Mouse (Mus musculus) spleen, adult 2 months (tissue): ENCODE results near the gene Akr1b3. TPM values are rescaled to one million over a fixed set of nuclear protein-coding genes. Genes with fewer than 3 reads are reported as not detected.

Experiments
- DNase-seq, 2 experiments: peaks; one replicate each; pipeline versions ENCODE4 v3.0.0 to v3.0.0-alpha.2; 2012 to 2021; ENCODE audit warnings: low spot score in 2 of 2, low read depth in 1 of 2
- H3K27ac ChIP-seq: fragments of 200-500 bp; 2 replicates; pipeline ENCODE4 v1.5.1; 2012; ENCODE audit warnings: low read length, inconsistent platforms; ENCODE audit not compliant: insufficient read depth
- H3K27me3 ChIP-seq: fragments of 200-500 bp; 2 replicates; pipeline ENCODE4 v1.6.1; 2012; ENCODE audit warnings: mild to moderate bottlenecking, moderate library complexity, low read length, inconsistent platforms; ENCODE audit not compliant: control insufficient read depth, insufficient read depth
- H3K36me3 ChIP-seq: fragments of 200-500 bp; 2 replicates; pipeline ENCODE4 v1.6.1; 2012; ENCODE audit warnings: mild to moderate bottlenecking, low read length, inconsistent platforms; ENCODE audit not compliant: control insufficient read depth, insufficient read depth
- H3K4me1 ChIP-seq: fragments of 200-500 bp; 2 replicates; pipeline ENCODE4 v1.6.1; 2011; ENCODE audit warnings: inconsistent platforms; ENCODE audit not compliant: control insufficient read depth, insufficient read depth, insufficient read length
- H3K4me3 ChIP-seq: fragments of 200-500 bp; 2 replicates; pipeline ENCODE4 v1.5.1; 2011; ENCODE audit warnings: mild to moderate bottlenecking, inconsistent platforms; ENCODE audit not compliant: insufficient read depth, insufficient read length; ENCODE audit errors: extremely low read depth
- CTCF ChIP-seq: fragments of 200-500 bp; IDR thresholded peaks from 2 replicates; pipeline ENCODE4 v1.5.1; 2011; ENCODE audit warnings: mild to moderate bottlenecking, inconsistent platforms; ENCODE audit not compliant: insufficient read depth, insufficient read length, insufficient replicate concordance; ENCODE audit errors: extremely low read depth
- POLR2A ChIP-seq: fragments of 200-500 bp; IDR thresholded peaks from 2 replicates; pipeline ENCODE4 v1.6.1; 2011; ENCODE audit warnings: low read depth, low read length, inconsistent platforms
- WGBS: fragments of 180-500 bp; shearing (Covaris S2); methylation state at CpG from one replicate; pipeline ENCODE4 v1.1.7; 2018; 5-methylcytosine and 5-hydroxymethylcytosine counted together
- polyA plus RNA-seq: library from polyadenylated mRNA; depleted of rRNA; stranded (reverse); fragments of >200 nt; gene quantifications from 2 replicates; pipeline ENCODE4 v1.2.3, GENCODE M21; 2012

Gene Akr1b3
- polyA plus RNA-seq, 1 experiment, result 105 TPM

DNA sequence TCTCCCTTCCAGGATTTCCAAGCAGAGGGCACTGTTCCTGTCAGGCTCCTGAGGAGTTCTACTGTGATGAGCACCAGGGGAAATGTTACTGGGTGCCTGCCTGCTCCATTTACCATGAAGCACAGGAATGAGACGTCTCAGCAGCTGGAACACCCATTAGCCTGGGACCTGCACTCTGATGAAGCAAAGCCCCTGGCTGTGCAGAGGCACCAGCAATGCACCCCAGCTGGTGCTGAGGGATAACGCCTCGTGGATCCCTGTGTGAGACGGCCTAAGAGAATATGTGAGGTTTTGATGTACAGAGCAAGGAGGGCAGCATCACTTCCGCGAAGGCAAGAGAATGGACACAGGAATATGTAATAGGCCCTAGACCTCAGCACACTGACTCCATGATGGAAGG, 10.5 kb downstream of the Akr1b3 start:
- Histone ChIP-seq H3K27ac (no peak overlapping the region), H3K4me1 (no peaks in the 10 kb centered on the region), H3K27me3 (no peaks in the 10 kb centered on the region), H3K4me3 (no peak overlapping the region), H3K36me3 (peaks cover 40% of the 10 kb centered on the region)
- DNase-seq, result no peak
- 96% methylated on average over 6 of the region's 6 CpGs for WGBS
- TF ChIP-seq POLR2A, result no peak
- no peak for TF ChIP-seq CTCF

DNA sequence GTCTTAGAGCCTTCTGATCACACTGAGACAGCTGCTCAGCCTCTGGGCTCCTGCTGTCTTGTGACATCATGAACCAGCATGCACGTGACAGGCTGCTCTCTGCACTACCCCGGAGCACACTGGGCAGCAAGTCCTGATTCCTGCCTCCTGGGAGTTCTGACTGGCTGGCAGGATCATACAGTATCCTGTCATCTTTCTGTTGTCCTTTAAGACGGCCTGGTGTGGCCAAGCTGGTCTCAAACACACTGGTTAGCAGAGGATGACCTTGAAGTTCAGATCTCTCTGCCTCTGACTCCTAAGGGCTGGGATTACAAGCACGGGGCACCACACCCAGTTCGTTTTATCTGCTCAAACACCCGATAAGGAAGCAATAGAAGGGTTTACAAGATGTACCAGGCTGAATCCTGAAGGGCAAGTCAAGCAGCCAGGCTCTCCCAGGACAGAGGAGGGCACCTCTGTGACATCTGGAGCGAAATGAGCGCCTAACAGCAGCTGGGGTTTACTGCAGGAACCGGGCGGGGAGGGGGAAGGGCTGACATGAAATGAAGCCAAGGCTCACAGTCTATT, 12.5 kb downstream of the Akr1b3 start:
- no peak for DNase-seq
- Histone ChIP-seq H3K4me1 (no peaks in the 10 kb centered on the region), H3K36me3 (peaks cover 29% of the 10 kb centered on the region), H3K4me3 (no peak overlapping the region), H3K27me3 (no peaks in the 10 kb centered on the region), H3K27ac (no peak overlapping the region)
- WGBS, result 83% methylated on average over 10 of the region's 10 CpGs
- TF ChIP-seq CTCF (no peak), POLR2A (no peak)

DNA sequence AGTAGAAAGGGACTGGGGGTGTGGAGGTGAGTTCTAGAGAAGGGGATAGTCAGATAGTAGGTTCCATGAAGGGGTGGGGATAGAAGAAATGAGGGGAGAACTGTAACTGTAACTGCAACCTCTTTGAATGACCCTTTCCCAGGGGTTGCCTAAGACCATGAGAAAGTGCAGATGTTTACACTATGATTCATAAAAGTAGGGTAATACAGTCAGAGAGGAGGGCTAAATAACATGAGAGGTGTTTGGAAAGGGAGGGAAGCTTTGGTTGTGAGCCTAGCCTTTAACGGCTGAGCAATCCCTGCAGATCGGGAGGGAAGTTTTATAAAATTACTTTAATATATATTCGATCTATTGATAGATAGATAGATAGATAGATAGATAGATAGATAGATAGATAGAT, 20.2 kb downstream of the Akr1b3 start:
- TF ChIP-seq CTCF (no peak), POLR2A (no peak)
- H3K27ac ChIP-seq, result no peak overlapping the region
- no peak for DNase-seq
- H3K4me3 ChIP-seq, result no peak overlapping the region
- H3K27me3 ChIP-seq, result no peaks in the 10 kb centered on the region
- no peaks in the 10 kb centered on the region; the same call in 1 of the 2 replicates for H3K4me1 ChIP-seq
- H3K36me3 ChIP-seq, result no peaks in the 10 kb centered on the region
- 92% methylated on average over 3 of the region's 3 CpGs for WGBS

DNA sequence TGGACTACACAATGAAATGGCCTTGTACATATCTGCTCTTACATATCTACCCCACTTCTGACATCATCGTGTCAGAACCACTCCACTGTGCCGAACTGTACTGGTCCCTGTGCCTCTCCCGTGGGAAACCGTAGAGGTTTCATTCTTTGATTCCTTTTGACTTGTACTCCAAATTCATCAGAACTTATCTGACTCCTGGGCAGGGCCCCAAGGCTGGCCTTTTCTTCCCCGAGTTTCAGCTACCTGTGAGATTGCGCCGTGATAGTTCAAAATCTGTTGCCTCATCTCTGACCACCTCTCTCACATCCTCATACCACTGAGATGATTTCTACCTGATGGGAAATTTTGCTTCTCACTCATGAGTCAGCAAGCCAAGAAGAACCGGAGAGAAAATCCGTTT, 21.8 kb downstream of the Akr1b3 start:
- H3K27me3 ChIP-seq, result no peaks in the 10 kb centered on the region
- TF ChIP-seq POLR2A (no peak), CTCF (no peak)
- no peaks in the 10 kb centered on the region; the same call in 1 of the 2 replicates for H3K4me1 ChIP-seq
- H3K4me3 ChIP-seq, result no peak overlapping the region
- H3K36me3 ChIP-seq, result no peaks in the 10 kb centered on the region
- no peak overlapping the region for H3K27ac ChIP-seq
- DNase-seq, result no peak
- 90% methylated on average over 9 of the region's 9 CpGs for WGBS

DNA sequence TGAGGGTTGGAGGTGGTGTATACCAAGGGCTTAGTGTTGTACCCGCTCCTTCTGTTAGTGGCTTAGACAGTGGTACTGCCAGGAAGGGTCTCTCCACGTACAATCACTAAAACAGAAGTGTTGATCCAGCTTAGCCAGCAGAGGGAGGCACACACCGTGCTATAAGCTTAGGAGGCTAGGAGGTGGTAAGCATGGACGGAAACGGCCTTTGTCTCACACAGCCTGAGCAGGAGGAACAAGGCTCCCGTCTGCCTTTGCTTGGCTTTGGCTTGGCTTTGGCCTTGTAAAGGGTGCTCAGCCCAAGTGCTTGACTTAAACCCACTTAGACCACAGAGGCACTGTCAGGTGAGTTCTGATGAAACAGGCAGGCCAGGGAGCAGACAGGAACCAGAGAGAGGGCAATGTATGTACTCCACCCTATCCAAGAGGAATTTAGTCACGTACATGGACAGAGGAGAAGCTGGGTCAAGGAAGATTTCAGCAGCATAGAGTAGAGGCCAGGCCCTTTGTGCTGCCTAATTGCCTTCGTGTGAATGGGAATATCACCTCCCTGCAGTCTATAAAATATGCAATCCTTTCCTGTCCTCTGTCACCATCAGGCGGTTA, 24.3 kb downstream of the Akr1b3 start:
- DNase-seq, result peak; percentile 39 to 74
- 32% methylated on average over 9 of the region's 9 CpGs for WGBS
- Histone ChIP-seq H3K4me3 (no peak overlapping the region), H3K36me3 (no peaks in the 10 kb centered on the region), H3K27ac (no peak overlapping the region), H3K4me1 (no peaks in the 10 kb centered on the region; the same call in 1 of the 2 replicates), H3K27me3 (no peaks in the 10 kb centered on the region)
- TF ChIP-seq CTCF (peak; percentile 86; the same call in 1 of the 2 replicates), POLR2A (no peak)

DNA sequence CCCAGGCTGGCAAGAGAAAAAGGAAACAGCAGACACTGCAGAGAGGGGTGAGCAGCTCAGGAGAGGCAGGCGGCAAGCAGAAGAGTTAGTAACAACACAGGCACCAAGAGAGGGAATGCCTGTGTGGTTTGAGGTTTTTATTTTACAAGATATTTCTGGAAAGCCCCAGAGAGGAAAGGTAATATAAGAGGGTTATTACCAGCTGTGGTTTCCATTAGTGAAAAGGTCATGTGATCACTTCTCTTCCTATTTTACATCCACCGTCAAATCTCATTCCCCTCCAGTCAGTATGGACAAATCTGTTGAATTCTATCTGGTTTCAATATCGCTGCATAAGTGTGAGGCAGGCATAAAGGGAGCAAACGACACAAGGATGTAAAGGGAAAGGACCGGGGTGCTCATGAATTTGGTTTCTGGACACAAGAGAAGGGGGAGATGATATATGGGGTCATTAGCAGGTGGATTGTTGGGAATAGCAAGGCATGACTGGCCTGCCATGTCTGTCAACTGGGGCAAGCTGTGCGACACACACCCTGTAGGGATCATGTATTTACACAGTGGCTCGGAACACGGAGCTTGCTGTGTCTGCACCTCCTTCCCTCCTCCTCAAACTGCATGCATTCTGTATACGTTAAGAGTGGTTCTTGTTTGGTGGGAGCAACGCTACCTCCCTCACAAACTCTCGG, 24.9 kb downstream of the Akr1b3 start:
- 48% methylated on average over 11 of the region's 11 CpGs for WGBS
- H3K36me3 ChIP-seq, result no peaks in the 10 kb centered on the region
- no peaks in the 10 kb centered on the region; the same call in 1 of the 2 replicates for H3K4me1 ChIP-seq
- H3K4me3 ChIP-seq, result no peak overlapping the region
- TF ChIP-seq CTCF (no peak), POLR2A (no peak)
- no peak for DNase-seq
- H3K27me3 ChIP-seq, result no peaks in the 10 kb centered on the region
- no peak overlapping the region for H3K27ac ChIP-seq
